Mouse (Mus musculus) G1E (cell line): ENCODE measurements around the gene Fam155a.

Experiments
- CTCF ChIP-seq: IDR thresholded peaks from 2 replicates; pipeline ENCODE4 v1.5.1; 2012; ENCODE audit warnings: low read depth, low read length, inconsistent platforms, mixed read lengths
- GATA1 ChIP-seq: IDR thresholded peaks from 2 replicates; pipeline ENCODE4 v1.6.1; 2012; ENCODE audit warnings: borderline replicate concordance, low read length, inconsistent platforms, mixed read lengths

- TF ChIP-seq CTCF (no peak), GATA1 (no peak)
Observed at GRCm38 (mm10) chr8:9288015-9288729, 482.8 kb downstream of the Fam155a start.
